Mouse (Mus musculus): ENCODE data around the gene Polr2b. TPM values are rescaled to one million over a fixed set of nuclear protein-coding genes. Genes with fewer than 3 reads are reported as not detected.

Gene Polr2b
- polyA plus RNA-seq (2014; fragmentation: Illumina TruSeq; extraction: RNeasy Lipid Tissue Mini Kit (QIAGEN cat#74804); ENCODE audit: low read depth, low replicate concordance) = 73.6 TPM

GRCm38 (mm10) chr5:77309924-77310772 lies at the start of gene Polr2b, which contains the start of gene Noa1:
Polr2b (plus strand) TSS chr5:77310147.
Noa1 (minus strand) TSS chr5:77310084.

GRCm38 (mm10) chr5:77265081-77265670 lies 44.8 kb upstream of the Polr2b start, which contains the start of gene Rest:
Rest (plus strand) TSS chr5:77265491.

Other genes starting within 250 kb of the Polr2b start
- 9.1 TPM for gene Hopx, start 195.0 kb upstream of the Polr2b start, polyA plus RNA-seq (2014; fragmentation: Illumina TruSeq; extraction: RNeasy Lipid Tissue Mini Kit (QIAGEN cat#74804); ENCODE audit: low read depth, low replicate concordance)
- 895 TPM for gene Spink2, start 98.7 kb upstream of the Polr2b start, polyA plus RNA-seq (2014; fragmentation: Illumina TruSeq; extraction: RNeasy Lipid Tissue Mini Kit (QIAGEN cat#74804); ENCODE audit: low read depth, low replicate concordance)
- 10.1 TPM for gene Rest, start 44.7 kb upstream of the Polr2b start, polyA plus RNA-seq (2014; fragmentation: Illumina TruSeq; extraction: RNeasy Lipid Tissue Mini Kit (QIAGEN cat#74804); ENCODE audit: low read depth, low replicate concordance)
- 8.0 TPM for gene Noa1, start 63 bp upstream of the Polr2b start, polyA plus RNA-seq (2014; fragmentation: Illumina TruSeq; extraction: RNeasy Lipid Tissue Mini Kit (QIAGEN cat#74804); ENCODE audit: low read depth, low replicate concordance)
- 49.8 TPM for gene Igfbp7, start 97.9 kb downstream of the Polr2b start, polyA plus RNA-seq (2014; fragmentation: Illumina TruSeq; extraction: RNeasy Lipid Tissue Mini Kit (QIAGEN cat#74804); ENCODE audit: low read depth, low replicate concordance)

Data from testis, adult 10 weeks (tissue).